9 mouse cellular contexts compared by ENCODE assay signal in the genomic region with DNA sequence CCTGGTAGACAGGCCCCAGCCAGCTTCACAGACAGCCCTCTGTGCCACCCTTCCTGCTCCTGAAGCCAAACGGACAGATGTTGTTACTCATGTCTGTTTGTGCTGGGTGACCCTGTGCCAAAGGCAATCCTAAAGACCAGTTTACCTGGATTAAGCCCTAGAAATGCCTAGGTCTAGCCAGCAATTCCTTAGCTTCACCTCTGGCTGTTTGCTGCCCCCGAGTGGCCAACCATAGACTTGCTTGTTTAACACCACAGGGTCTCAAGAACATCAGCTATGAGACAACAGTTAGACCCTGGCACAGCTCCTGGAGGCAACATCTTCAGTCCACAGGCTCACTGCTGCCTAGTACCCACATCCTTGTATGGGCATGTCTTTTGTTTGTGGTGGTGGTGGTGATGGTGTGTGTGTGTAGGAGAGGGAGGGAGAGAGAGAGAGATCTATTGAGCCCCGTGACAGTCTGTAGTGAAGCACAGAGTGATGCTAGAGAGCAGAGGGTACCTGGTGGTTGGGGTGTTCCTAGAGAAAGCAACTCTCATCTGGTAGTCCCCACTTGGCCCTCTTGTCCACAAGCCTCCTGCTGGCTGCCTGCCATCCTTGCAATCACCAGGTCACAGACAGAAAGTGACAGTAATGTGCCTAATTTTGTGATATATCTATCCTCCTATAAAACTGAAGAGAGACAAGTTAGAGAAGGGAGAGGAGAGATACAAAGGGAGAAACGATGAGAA. TPM values are rescaled to one million over a fixed set of nuclear protein-coding genes. Genes with fewer than 3 reads are reported as not detected.
A peak's percentile ranks its signal among the peaks of the same experiment; 100 is the strongest.
DNase-seq lines count a peak whose midpoint lies in the region; ATAC-seq and TF ChIP-seq lines count a peak whose summit lies in the region.
"Had no signal": no experiment of that assay in that cellular context is flagged by ENCODE, and none has a peak within 500 bp of the region (broad histone marks: within the 10 kb centered on the region; RNA-seq: fewer than 3 reads in every experiment).

No protein-coding gene starts in this region.

- DNase-seq in urinary bladder, adult 18-20 months (ENCODE audit: low spot score in 2 of 2), result peak; percentile 58 to 75
- no peak for DNase-seq in urinary bladder, postnatal 10 days (ENCODE audit: low spot score)
- DNase-seq in cerebellum, postnatal 36 days, result peak; percentile 79 to 80
- DNase-seq in gastrocnemius, postnatal 14 days, result peak; percentile 74
- DNase-seq in kidney, adult 8-10 months, result peak; percentile 69 to 88
- DNase-seq in limb, embryonic 14.5 days (ENCODE audit: low spot score), result peak; percentile 86
- peak; percentile 79 for DNase-seq in neural tube, embryonic 11.5 days (ENCODE audit: low spot score)
- peak; percentile 43 to 56 for DNase-seq in thymus, adult 18-20 months

- no peak overlapping the region for H3K4me2 ChIP-seq in limb, embryonic 14.5 days (replicated peaks; ENCODE audit: low read depth, low read length, severe bottlenecking)
- no peak overlapping the region for H3K4me2 ChIP-seq in neural tube, embryonic 11.5 days (ENCODE audit: low read depth)
- H3K4me2 ChIP-seq: embryonic facial prominence, embryonic 13.5 days had no signal

- H3K9me3 ChIP-seq in limb, embryonic 14.5 days (ENCODE audit: control insufficient read depth, low read length), result no peaks in the 10 kb centered on the region
- no peaks in the 10 kb centered on the region for H3K9me3 ChIP-seq in neural tube, embryonic 11.5 days (ENCODE audit: control insufficient read depth, low read length)
- H3K9me3 ChIP-seq: embryonic facial prominence, embryonic 13.5 days had no signal

- 36% methylated on average over 4 of the region's 4 CpGs for WGBS in limb, embryonic 14.5 days
- 33% methylated on average over 4 of the region's 4 CpGs for WGBS in neural tube, embryonic 11.5 days

- H3K27ac ChIP-seq in limb, embryonic 14.5 days (replicated peaks; ENCODE audit: low read depth, low read length), result no peak overlapping the region
- H3K27ac ChIP-seq in neural tube, embryonic 11.5 days (ENCODE audit: low read depth, low read length), result no peak overlapping the region
- H3K27ac ChIP-seq: embryonic facial prominence, embryonic 13.5 days had no signal

- TF ChIP-seq POLR2A in limb, embryonic 14.5 days (IDR thresholded peaks at IDR 0.05; ENCODE audit: borderline replicate concordance, extremely low read depth, insufficient read depth, insufficient read length), result no peak

- no peaks in the 10 kb centered on the region for H3K27me3 ChIP-seq in limb, embryonic 14.5 days (ENCODE audit: control insufficient read depth, insufficient read depth, low read length)
- no peaks in the 10 kb centered on the region for H3K27me3 ChIP-seq in neural tube, embryonic 11.5 days (ENCODE audit: control insufficient read depth, insufficient read depth, low read length)
- H3K27me3 ChIP-seq: embryonic facial prominence, embryonic 13.5 days had no signal

- peaks cover 9% of the 10 kb centered on the region for H3K36me3 ChIP-seq in limb, embryonic 14.5 days (ENCODE audit: control insufficient read depth, insufficient read depth, low read length)
- H3K36me3 ChIP-seq in neural tube, embryonic 11.5 days (ENCODE audit: control insufficient read depth, insufficient read depth, low read length), result peaks cover under 1% of the 10 kb centered on the region; the same call in 1 of the 2 replicates

- no peak overlapping the region for H3K9ac ChIP-seq in limb, embryonic 14.5 days (ENCODE audit: low read depth, low read length, severe bottlenecking)
- no peak overlapping the region for H3K9ac ChIP-seq in neural tube, embryonic 11.5 days (ENCODE audit: low read length)
- H3K9ac ChIP-seq: embryonic facial prominence, embryonic 13.5 days had no signal

- ATAC-seq in limb, embryonic 14.5 days (ENCODE audit: low FRiP score, low read depth), result peak; percentile 47; the same call in 1 of the 2 replicates
- ATAC-seq in neural tube, embryonic 11.5 days (ENCODE audit: insufficient read depth, low FRiP score, low TSS enrichment), result no peak

- no peak overlapping the region for H3K4me3 ChIP-seq in limb, embryonic 14.5 days (replicated peaks; ENCODE audit: low read length)
- no peak overlapping the region for H3K4me3 ChIP-seq in neural tube, embryonic 11.5 days (ENCODE audit: low read depth, low read length)
- H3K4me3 ChIP-seq: embryonic facial prominence, embryonic 13.5 days had no signal

- H3K4me1 ChIP-seq in limb, embryonic 14.5 days (ENCODE audit: control insufficient read depth, insufficient read depth, low read length), result no peaks in the 10 kb centered on the region
- no peaks in the 10 kb centered on the region for H3K4me1 ChIP-seq in neural tube, embryonic 11.5 days (ENCODE audit: control insufficient read depth, insufficient read depth, low read length)
- H3K4me1 ChIP-seq: embryonic facial prominence, embryonic 13.5 days had no signal

- intact Hi-C loops in gastrocnemius, postnatal 14 days (cut with DNase I; ENCODE audit: low total_unique reads), result loop anchor here (5.0 kb wide), 1 partner anchor 76 kb away; no protein-coding TSS in a partner anchor

RNA-seq across cellular contexts. Expression of a gene that starts 7.8 kb away (rescaled TPM):
- total RNA-seq in gastrocnemius, postnatal 14 days (2021), result 10 to 100 TPM; 54.2 to 57.7 TPM
- polyA plus RNA-seq in limb, embryonic 14.5 days (2012; rRNA removed), result 42.8 and 46.7 TPM in 2 replicates
- 43.4 and 46.3 TPM in 2 replicates for polyA plus RNA-seq in limb, embryonic 14.5 days (2014; fragmentation: Nextera tagmentation; extraction: Ambion mirVana)
- 60.4 and 62.5 TPM in 2 replicates for polyA plus RNA-seq in neural tube, embryonic 11.5 days (2014; fragmentation: Nextera tagmentation; extraction: Ambion mirVana)

RNA-seq across cellular contexts. Expression of a gene that starts 14.9 kb away (rescaled TPM):
- total RNA-seq in gastrocnemius, postnatal 14 days (2021), result 1 to 10 TPM; 4.3 to 5.7 TPM
- polyA plus RNA-seq in limb, embryonic 14.5 days (2012; rRNA removed), result 4.7 and 6.9 TPM in 2 replicates
- 2.8 TPM in 2 replicates for polyA plus RNA-seq in limb, embryonic 14.5 days (2014; fragmentation: Nextera tagmentation; extraction: Ambion mirVana)
- 1.4 and 2.1 TPM in 2 replicates for polyA plus RNA-seq in neural tube, embryonic 11.5 days (2014; fragmentation: Nextera tagmentation; extraction: Ambion mirVana)

RNA-seq across cellular contexts. Expression of a gene that starts 25.5 kb away (rescaled TPM):
- 1 to 10 TPM; 5.6 to 7.3 TPM for total RNA-seq in gastrocnemius, postnatal 14 days (2021)
- 27.0 and 35.6 TPM in 2 replicates for polyA plus RNA-seq in limb, embryonic 14.5 days (2012; rRNA removed)
- polyA plus RNA-seq in limb, embryonic 14.5 days (2014; fragmentation: Nextera tagmentation; extraction: Ambion mirVana), result 22.0 and 25.6 TPM in 2 replicates
- polyA plus RNA-seq in neural tube, embryonic 11.5 days (2014; fragmentation: Nextera tagmentation; extraction: Ambion mirVana), result 30.7 and 34.9 TPM in 2 replicates

RNA-seq across cellular contexts. Expression of a gene that starts 25.5 kb away (rescaled TPM):
- 10 to 100 TPM; 10.7 to 13.8 TPM for total RNA-seq in gastrocnemius, postnatal 14 days (2021)
- 12.3 and 23.7 TPM in 2 replicates for polyA plus RNA-seq in limb, embryonic 14.5 days (2012; rRNA removed)
- 5.3 and 6.6 TPM in 2 replicates for polyA plus RNA-seq in limb, embryonic 14.5 days (2014; fragmentation: Nextera tagmentation; extraction: Ambion mirVana)
- 6.8 and 6.9 TPM in 2 replicates for polyA plus RNA-seq in neural tube, embryonic 11.5 days (2014; fragmentation: Nextera tagmentation; extraction: Ambion mirVana)

RNA-seq across cellular contexts. Expression of a gene that starts 32.9 kb away (rescaled TPM):
- total RNA-seq in gastrocnemius, postnatal 14 days (2021), result 1 to 10 TPM; 7.5 to 8.1 TPM
- polyA plus RNA-seq in limb, embryonic 14.5 days (2012; rRNA removed), result 76.4 and 110 TPM in 2 replicates
- polyA plus RNA-seq in limb, embryonic 14.5 days (2014; fragmentation: Nextera tagmentation; extraction: Ambion mirVana), result 44.6 and 49.1 TPM in 2 replicates
- polyA plus RNA-seq in neural tube, embryonic 11.5 days (2014; fragmentation: Nextera tagmentation; extraction: Ambion mirVana), result 68.0 and 76.0 TPM in 2 replicates
